In genomic region chr9:89831855-89832254, GRCm38 (mm10) we compare ENCODE assay signal across 18 mouse cellular contexts.
DNase-seq lines count a peak whose midpoint lies in the region; ATAC-seq lines count a peak whose summit lies in the region.
"Had no signal": no experiment of that assay in that cellular context is flagged by ENCODE, and none has a peak within 500 bp of the region (broad histone marks: within the 10 kb centered on the region; RNA-seq: fewer than 3 reads in every experiment).

No protein-coding gene starts in this region.

- H3K27me3 ChIP-seq in limb, embryonic 10.5 days (ENCODE audit: low read depth, poor library complexity, severe bottlenecking), result no peaks in the 10 kb centered on the region
- H3K27me3 ChIP-seq: liver, embryonic 13.5 days had no signal

- WGBS in limb, embryonic 10.5 days, result 94% methylated on average over 14 of the region's 14 CpGs

- no peak overlapping the region for H3K4me3 ChIP-seq in limb, embryonic 10.5 days
- H3K4me3 ChIP-seq: embryonic facial prominence, embryonic 10.5 days; liver, embryonic 13.5 days had no signal

- ATAC-seq in hematopoietic stem cell, adult 5-6 weeks (replicated peaks in 1 of 2; ENCODE audit: insufficient read depth in 1 of 2, low FRiP score in 2 of 2, low TSS enrichment in 1 of 2, low read depth in 1 of 2, poor library complexity in 2 of 2, severe bottlenecking in 2 of 2), result peak; percentile 91 to 92

- no peaks in the 10 kb centered on the region for H3K9me3 ChIP-seq in limb, embryonic 10.5 days (replicated peaks)
- H3K9me3 ChIP-seq: embryonic facial prominence, embryonic 10.5 days; liver, embryonic 13.5 days had no signal

- H3K36me3 ChIP-seq in limb, embryonic 10.5 days, result no peaks in the 10 kb centered on the region
- H3K36me3 ChIP-seq: embryonic facial prominence, embryonic 10.5 days; liver, embryonic 13.5 days had no signal

- peak; percentile 24 to 47 for DNase-seq in urinary bladder, postnatal 36 days (ENCODE audit: low spot score in 2 of 2)
- DNase-seq in urinary bladder, postnatal 10 days (ENCODE audit: low spot score), result no peak
- DNase-seq in adrenal gland, adult 2 months, result peak; percentile 87
- DNase-seq in yolk sac, embryonic 10.5 days (ENCODE audit: low spot score), result peak; percentile 7
- DNase-seq in limb, embryonic 10.5 days (ENCODE audit: low spot score), result no peak
- DNase-seq in neural tube, embryonic 10.5 days (ENCODE audit: extremely low spot score, low spot score), result no peak
- DNase-seq in ovary, postnatal 36 days (ENCODE audit: low spot score), result no peak
- DNase-seq: cerebellum, postnatal 10 days; heart, adult 18-20 months; left cerebral cortex, postnatal 4 days; liver, embryonic 13.5 days; lung, postnatal 10 days; midbrain, embryonic 14.5 days; right cerebral cortex, adult 18-20 months; spleen, adult 18-20 months had no signal

- H3K4me1 ChIP-seq in limb, embryonic 10.5 days, result no peaks in the 10 kb centered on the region
- H3K4me1 ChIP-seq: embryonic facial prominence, embryonic 10.5 days; liver, embryonic 13.5 days had no signal

- H3K27ac ChIP-seq in limb, embryonic 10.5 days, result no peak overlapping the region
- H3K27ac ChIP-seq: embryonic facial prominence, embryonic 10.5 days; hindbrain, embryonic 14.5 days; liver, embryonic 13.5 days had no signal

Comparison
In these comparisons a context has a peak if more than half of its experiments do, and no peak if none do; other contexts are left out.
1. DNase-seq: peak in urinary bladder, postnatal 36 days (2 of 2), adrenal gland, adult 2 months (single experiment) and yolk sac, embryonic 10.5 days (single experiment); none in urinary bladder, postnatal 10 days (single experiment), limb, embryonic 10.5 days (single experiment), neural tube, embryonic 10.5 days (single experiment) and ovary, postnatal 36 days (single experiment).